Mouse (Mus musculus) limb, embryonic 15.5 days (tissue): Measurements from ENCODE around the gene Gal3st2. TPM values are rescaled to one million over a fixed set of nuclear protein-coding genes. Genes with fewer than 3 reads are reported as not detected.

Experiments used
- polyA plus RNA-seq: library from polyadenylated mRNA; unstranded; fragments of >200 nt; fragmentation: Nextera tagmentation; extraction: Ambion mirVana; gene quantifications from 2 replicates; pipeline ENCODE4 v1.2.1, GENCODE M21; 2015

The Gal3st2 gene
- polyA plus RNA-seq, 1 experiment from 2014 or later: not detected

Other genes with a start within 250 kb of the Gal3st2 start
- 176 and 200 TPM in 2 replicates for gene Stk25, start 202.6 kb upstream of the Gal3st2 start, polyA plus RNA-seq
- gene Bok, start 175.6 kb upstream of the Gal3st2 start, polyA plus RNA-seq: 40.5 and 48.4 TPM in 2 replicates
- gene Atg4b, start 109.8 kb upstream of the Gal3st2 start, polyA plus RNA-seq: 74.5 and 74.9 TPM in 2 replicates
- gene Thap4, start 106.4 kb upstream of the Gal3st2 start, polyA plus RNA-seq: 51.4 and 55.1 TPM in 2 replicates
- gene Dtymk, start 59.4 kb upstream of the Gal3st2 start, polyA plus RNA-seq: 200 and 206 TPM in 2 replicates
- 12.7 and 13.4 TPM in 2 replicates for gene Ing5, start 57.3 kb upstream of the Gal3st2 start, polyA plus RNA-seq
- gene D2hgdh, start 36.4 kb upstream of the Gal3st2 start, polyA plus RNA-seq: 15.8 and 16.9 TPM in 2 replicates
- gene Gal3st2b, start 57.0 kb downstream of the Gal3st2 start, polyA plus RNA-seq: 0.12 TPM in 1 of 2 replicates, not detected in the other
- gene Gal3st2c, start 129.2 kb downstream of the Gal3st2 start, polyA plus RNA-seq: not detected in 2 replicates
- gene Neu4, start 159.1 kb downstream of the Gal3st2 start, polyA plus RNA-seq: not detected in 2 replicates
- gene Pdcd1, start 191.2 kb downstream of the Gal3st2 start, polyA plus RNA-seq: 0.14 and 0.55 TPM in 2 replicates